Mouse (Mus musculus) lung, adult 10 weeks (tissue): ENCODE data around the gene Zscan25. TPM values are rescaled to one million over a fixed set of nuclear protein-coding genes. Genes with fewer than 3 reads are reported as not detected.

Source experiments
- polyA plus RNA-seq: library from polyadenylated mRNA; stranded (reverse); fragments of 350-450 nt; fragmentation: Illumina TruSeq; extraction: RNeasy Lipid Tissue Mini Kit (QIAGEN cat#74804); gene quantifications from one replicate; pipeline ENCODE4 v1.2.3, GENCODE M21; 2014; ENCODE audit warnings: low read depth, low replicate concordance; ENCODE audit not compliant: insufficient read depth

Zscan25 gene
- 4.7 TPM for polyA plus RNA-seq

DNA sequence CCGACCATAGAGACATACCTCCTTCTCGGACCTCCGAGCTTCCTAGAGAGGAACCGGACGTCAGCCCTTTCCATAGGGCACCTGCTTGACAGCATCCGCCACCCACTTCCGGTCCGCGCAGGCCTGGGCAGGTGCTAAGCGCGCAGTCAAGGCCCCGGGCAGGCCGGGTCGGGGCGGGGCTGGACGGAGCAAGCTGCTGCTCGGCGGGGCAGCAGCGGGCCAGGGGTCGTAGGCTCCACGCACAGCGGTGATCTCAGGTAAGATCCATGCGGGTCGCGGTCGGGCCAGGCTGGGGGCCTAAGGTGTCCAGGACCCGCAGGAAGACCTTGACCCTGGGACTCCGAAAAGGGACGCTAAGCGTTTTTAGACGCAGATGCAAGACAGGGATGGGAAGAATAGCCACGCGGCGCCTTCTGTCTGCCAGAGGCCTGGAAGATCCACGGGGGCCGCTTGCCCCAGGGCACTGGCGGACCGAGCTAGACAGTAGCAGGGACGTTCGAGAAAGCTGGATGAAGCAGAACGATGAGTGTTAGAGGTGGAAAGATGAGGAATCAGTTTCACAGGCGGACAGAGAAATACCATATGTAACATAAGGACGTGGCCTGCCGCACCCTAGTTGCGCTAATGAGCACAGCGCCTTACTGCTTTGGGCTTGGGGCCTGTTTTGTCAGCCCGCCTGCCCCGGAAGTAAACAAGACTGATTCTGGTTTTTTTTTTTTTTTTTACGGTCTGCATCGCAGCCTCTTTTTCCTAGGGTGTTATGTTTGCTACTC, at the start of gene Zscan25:
Gene Zscan25 (plus strand): TSS at position 130 of the 773 bp plus-strand sequence.

GRCm38 (mm10) chr5:145231367-145231871, 48.9 kb upstream of the Zscan25 start, which contains the start of gene Zfp655:
Gene Zfp655, plus strand, starts transcription at chr5:145231715.

Other genes with a start within 250 kb of the Zscan25 start
- not detected for gene Gm4871, start 247.7 kb upstream of the Zscan25 start, polyA plus RNA-seq
- not detected for gene 1700018F24Rik, start 237.5 kb upstream of the Zscan25 start, polyA plus RNA-seq
- gene Arpc1a, start 196.7 kb upstream of the Zscan25 start, polyA plus RNA-seq = 133 TPM
- gene Kpna7, start 196.5 kb upstream of the Zscan25 start, polyA plus RNA-seq = not detected
- 228 TPM for gene Arpc1b, start 166.3 kb upstream of the Zscan25 start, polyA plus RNA-seq
- gene Pdap1, start 140.3 kb upstream of the Zscan25 start, polyA plus RNA-seq = 53.5 TPM
- gene Bud31, start 140.1 kb upstream of the Zscan25 start, polyA plus RNA-seq = 134 TPM
- 6.8 TPM for gene Ptcd1, start 113.4 kb upstream of the Zscan25 start, polyA plus RNA-seq
- 15.0 TPM for gene Cpsf4, start 113.3 kb upstream of the Zscan25 start, polyA plus RNA-seq
- 320 TPM for gene Atp5j2, start 88.4 kb upstream of the Zscan25 start, polyA plus RNA-seq
- 8.3 TPM for gene Zkscan14, start 78.6 kb upstream of the Zscan25 start, polyA plus RNA-seq
- gene Zkscan5, start 75.9 kb upstream of the Zscan25 start, polyA plus RNA-seq = 3.9 TPM
- gene Zfp655, start 48.8 kb upstream of the Zscan25 start, polyA plus RNA-seq = 17.6 TPM
- gene Cyp3a57, start 64.8 kb downstream of the Zscan25 start, polyA plus RNA-seq = 0.11 TPM
- not detected for gene Cyp3a16, start 189.2 kb downstream of the Zscan25 start, polyA plus RNA-seq